Mouse (Mus musculus) gastrocnemius, postnatal 14 days (tissue): ENCODE measurements at regions not wholly inside any gene's neighbourhood (a gene's known extent, or its start where the extent isn't known, plus 50 kb on each side); places are given as distances from the start of the nearest gene placed in this dataset.
A peak's percentile ranks its signal among the peaks of the same experiment; 100 is the strongest.

ENCODE experiments used
- DNase-seq: peaks from one replicate; pipeline ENCODE4 v3.0.0; 2021; ENCODE audit warnings: mixed read lengths
- intact Hi-C: fragments of 180-260 bp; cut with DNase I; formaldehyde crosslinking; loops from one replicate; pipeline ENCODE4 v1.15.1; 2025; ENCODE audit warnings: low total_unique reads

DNA sequence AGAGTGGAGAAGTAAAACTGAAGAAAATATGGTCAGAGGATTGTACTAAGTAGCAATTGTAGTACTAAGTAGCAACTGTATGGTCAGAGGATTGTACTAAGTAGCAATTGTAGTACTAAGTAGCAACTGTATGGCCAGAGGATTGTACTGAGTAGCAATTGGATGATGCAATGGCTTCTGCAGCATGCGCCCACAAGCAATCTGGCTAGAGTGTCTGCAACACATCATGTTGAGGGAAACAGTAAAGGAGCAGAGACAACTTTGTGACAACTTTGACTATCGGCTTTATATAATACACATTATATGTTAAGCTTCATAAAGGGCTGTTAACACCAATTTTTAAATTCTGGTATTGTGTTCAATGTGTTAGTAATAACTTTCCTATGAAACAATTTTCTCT lies 188.4 kb upstream of the Gadl1 start:
- intact Hi-C loops = no loop called here

GRCm38 (mm10) chr9:115724063-115724462 lies 185.2 kb upstream of the Gadl1 start:
- no peak for DNase-seq
- intact Hi-C loops = no loop called here

More for the DNA sequence above, 188.4 kb upstream of the Gadl1 start:
- DNase-seq = no peak

- peak; percentile 26 for DNase-seq
- intact Hi-C loops = no loop called here
Measured at GRCm38 (mm10) chr9:115727361-115727760, 181.9 kb upstream of the Gadl1 start.

DNA sequence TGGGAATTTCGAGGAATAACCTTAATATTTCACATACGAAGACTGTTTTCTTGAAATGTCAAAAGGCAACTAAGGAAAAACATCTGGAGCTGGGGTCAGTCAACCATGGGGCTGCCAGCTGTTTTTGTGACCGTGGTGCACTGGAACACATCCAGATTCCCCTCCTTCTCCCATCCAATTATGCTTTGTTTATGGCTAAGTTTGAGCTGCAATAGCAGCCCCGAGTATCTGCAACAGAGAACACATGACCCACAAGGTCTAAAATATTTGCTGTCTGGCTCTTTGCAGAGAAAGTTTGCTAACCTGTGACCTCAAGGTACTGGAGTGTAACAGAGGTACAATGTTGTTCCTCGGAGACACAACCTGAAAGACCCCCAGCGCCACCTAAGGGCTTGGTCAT lies 177.7 kb upstream of the Gadl1 start:
- intact Hi-C loops = no loop called here
- no peak for DNase-seq

GRCm38 (mm10) chr9:115733104-115733503 lies 176.2 kb upstream of the Gadl1 start:
- intact Hi-C loops = no loop called here

DNA sequence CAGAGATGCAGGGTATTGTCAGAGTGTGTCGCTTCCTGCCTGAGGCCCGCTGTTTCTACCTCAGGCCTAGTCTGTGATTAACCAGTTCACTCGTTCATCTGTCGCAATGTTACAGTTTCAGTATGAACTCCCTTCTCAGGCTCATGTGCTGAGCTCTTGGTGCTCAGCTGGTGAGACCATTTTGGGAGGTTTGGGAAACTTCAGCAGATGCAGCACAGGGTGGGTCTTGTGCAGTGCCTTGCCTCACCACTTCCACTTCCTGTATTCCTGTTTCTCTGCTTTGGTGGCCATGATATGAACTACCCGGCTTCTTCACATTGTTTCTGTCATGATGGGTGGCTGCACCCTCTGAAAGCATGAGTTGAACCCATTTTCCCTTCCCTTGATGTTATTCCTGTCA lies 169.3 kb upstream of the Gadl1 start:
- intact Hi-C loops = no loop called here
- DNase-seq = no peak

More at GRCm38 (mm10) chr9:115733104-115733503, 176.2 kb upstream of the Gadl1 start:
- no peak for DNase-seq

GRCm38 (mm10) chr9:115746436-115746835 lies 162.8 kb upstream of the Gadl1 start:
- no peak for DNase-seq
- intact Hi-C loops = no loop called here

DNA sequence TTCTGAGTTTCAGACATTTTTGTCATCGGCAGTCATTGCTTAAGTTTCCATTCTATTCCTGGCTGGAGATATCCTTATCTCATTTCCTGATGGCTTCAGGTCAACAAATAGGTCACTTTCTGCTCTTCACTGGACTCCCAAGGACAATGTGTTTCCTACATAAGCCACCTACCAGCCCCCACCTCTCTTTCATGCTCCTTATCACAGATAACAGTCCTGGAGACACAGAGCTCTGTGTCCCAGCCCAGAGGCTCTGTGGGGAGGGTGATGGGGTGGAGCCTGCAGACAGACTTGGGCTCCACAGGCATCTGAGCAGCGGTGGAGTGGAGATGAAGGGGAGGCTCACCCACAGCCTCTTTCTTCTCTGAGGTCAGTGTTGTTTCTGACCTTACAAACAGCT lies 148.8 kb upstream of the Gadl1 start:
- intact Hi-C loops = no loop called here
- no peak for DNase-seq

GRCm38 (mm10) chr9:115764136-115764535 lies 145.1 kb upstream of the Gadl1 start:
- intact Hi-C loops = no loop called here
- no peak for DNase-seq

- intact Hi-C loops = no loop called here
- no peak for DNase-seq
Measured at GRCm38 (mm10) chr9:115766471-115766870, 142.8 kb upstream of the Gadl1 start.

DNA sequence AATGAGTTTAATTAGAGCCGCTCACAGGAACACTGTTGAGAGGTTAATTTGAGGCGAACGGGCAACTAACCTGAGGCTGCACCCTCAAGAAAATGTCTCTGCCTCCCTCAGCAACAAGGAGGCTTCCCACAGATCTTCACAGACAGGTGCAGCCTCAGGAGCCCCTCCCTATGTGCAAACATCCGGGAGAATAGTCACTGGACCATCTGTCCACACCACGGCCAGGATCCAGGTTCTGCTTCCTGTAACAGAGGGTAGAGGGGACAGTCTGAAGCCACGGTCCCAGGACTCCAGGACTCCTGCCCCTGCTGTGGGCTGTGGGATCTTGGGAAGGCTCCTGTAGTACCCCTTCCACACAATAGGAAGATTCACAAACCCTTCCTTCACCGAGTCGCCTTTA lies 134.1 kb upstream of the Gadl1 start:
- intact Hi-C loops = no loop called here

DNA sequence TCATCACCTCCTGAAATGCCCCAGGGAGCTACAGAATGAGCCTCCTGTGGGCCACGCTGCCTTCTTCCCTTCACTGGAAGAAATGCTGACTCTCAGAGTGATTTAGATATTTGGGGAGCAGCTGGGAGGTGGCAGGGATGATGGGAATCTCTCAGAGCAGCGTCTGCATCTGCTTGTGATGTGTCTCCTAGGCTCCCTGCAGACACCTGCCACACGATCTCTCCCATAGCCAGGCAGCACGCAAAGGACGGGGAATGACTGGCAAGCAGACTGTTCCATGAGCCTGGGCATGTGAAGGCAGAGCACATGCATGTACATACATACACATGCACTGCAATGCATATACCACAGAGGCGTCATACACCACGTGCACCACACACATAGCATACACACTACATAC lies 133.4 kb upstream of the Gadl1 start:
- no peak for DNase-seq
- intact Hi-C loops = no loop called here

More for the DNA sequence above, 134.1 kb upstream of the Gadl1 start:
- no peak for DNase-seq

DNA sequence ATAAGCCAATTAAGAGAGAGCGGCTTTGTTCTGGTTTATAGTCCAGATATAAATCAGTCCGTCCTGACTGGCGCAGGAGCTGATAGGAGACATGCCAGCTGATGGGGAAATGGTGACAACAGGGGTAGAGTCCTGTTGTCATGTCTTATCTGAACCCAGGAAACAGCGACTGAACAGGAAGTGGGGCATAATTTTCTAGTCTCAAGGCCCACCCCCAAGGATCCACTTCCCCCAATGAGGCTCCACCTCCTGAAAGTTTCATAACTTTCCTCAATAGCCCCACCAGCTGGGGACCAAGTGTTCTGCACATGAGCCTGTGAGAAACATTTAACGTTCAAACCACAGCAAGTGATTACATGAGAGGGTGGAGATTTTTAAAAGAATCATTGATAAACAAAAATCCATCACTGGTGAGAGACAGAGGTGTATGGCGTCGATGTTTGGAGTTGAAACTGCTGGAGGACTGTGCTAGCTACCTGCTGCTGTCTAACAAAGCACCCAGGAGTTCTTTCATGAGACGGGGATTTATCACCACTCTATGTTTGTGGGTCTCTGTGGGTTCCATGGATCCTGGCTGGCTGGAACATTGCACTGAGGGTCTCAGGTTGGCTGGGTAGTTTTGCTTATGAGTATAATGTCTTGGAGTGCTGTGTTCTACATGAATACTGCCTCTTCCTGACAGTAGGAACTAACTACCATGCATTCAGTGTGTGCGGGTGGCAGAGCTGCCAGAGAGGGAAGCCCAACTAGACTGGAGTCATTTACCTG lies 132.0 kb upstream of the Gadl1 start:
- intact Hi-C loops = no loop called here
- no peak for DNase-seq

GRCm38 (mm10) chr9:115778862-115779261 lies 130.4 kb upstream of the Gadl1 start:
- intact Hi-C loops = no loop called here
- no peak for DNase-seq

DNA sequence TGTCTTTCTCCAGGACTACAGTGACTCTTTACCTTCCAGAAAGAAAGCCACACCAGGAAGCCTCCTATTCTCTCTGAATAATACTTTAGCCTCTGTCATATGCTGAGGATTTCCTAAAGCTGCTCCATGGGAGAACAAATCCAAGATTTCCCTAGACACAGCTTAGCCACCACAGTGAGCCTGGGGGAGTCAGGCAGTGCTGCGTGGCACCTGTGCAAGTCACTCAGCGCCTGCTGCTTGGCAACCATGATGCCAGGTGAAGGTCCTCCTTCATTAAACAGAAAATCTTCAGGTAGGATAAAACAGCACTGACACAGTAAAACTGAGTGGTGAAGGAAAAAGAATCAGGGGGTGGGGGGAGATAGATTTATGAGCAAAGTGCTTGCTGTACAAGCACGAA lies 109.9 kb upstream of the Gadl1 start:
- no peak for DNase-seq
- intact Hi-C loops = no loop called here

DNA sequence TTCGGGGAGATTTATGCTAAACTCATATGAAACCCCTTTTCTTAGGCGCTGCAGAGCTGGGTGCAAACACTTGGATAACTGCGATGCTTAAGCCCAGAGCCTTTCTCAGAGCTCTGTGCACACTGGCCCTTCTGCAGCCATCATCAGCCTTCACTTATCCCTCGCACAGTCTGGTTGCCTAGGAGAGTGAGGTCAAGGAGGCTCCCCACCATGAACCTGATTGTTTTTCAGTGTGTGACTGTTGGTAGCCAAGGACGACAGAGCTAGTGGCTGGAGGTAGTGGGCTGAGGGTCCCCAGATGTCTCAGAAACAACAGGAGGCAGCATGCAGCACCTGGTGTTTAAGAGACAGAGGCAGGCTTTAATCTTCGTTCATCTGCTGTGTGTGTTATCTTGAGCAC lies 108.6 kb upstream of the Gadl1 start:
- intact Hi-C loops = no loop called here
- no peak for DNase-seq

DNA sequence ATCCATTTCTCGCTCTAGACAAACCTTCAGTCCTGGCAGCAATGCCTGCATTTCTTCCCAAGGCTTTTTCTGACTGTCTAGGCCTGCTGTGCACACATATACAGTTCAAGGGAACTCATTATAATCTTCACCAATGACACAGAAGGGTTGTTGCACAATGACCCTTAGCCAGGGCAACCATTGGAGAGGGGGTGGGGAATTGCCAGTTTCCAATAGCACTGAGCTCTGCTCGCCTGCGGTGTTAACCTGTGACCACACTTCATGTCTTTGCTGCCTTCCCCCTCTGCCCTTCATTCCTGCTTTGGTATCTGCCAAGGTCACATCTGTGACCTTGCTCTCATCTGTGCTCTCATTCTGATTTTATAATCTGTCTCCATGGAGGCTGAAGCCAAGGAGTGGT lies 106.2 kb upstream of the Gadl1 start:
- intact Hi-C loops = no loop called here
- DNase-seq = no peak

DNA sequence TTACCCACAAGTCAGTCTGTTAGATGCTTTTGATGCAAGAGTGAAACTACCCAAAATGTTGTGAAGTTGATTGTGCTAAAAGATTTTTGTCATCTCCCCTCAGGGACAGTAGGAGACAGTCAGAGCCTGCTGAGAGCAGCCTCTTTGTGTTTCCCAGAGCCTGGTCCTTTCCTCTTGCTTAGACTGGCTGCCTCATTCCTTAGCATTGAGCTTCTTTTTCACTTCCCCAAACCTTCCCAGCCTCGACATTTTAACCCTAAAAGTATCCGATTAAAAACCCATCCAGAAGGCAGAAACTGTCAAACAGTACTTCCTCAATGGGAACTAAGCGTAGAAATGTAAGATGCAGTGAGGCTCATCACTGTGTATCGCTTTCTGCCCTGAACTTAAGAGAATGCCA lies 104.0 kb upstream of the Gadl1 start:
- intact Hi-C loops = no loop called here
- DNase-seq = no peak

GRCm38 (mm10) chr9:115806018-115806702 lies 103.1 kb upstream of the Gadl1 start:
- intact Hi-C loops = no loop called here
- DNase-seq = no peak

DNA sequence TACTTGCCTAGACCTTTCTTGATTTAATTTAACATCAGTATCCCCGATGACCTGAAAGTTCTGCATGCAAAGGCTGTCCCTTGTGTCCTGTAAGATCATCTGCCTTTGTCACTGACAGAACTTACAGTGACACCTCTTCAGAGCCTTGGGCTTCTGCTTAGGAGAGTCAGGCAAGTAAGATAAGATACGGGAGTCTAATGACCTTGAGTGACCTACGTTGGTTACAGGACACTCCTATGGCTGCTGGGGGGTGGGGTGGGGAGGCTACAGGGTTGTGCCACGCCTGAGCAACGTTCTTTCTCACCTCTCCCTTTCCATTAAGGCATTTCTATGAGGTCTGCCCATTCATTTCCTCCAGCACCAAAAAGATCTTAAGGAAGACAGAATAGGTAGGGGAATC lies 69.1 kb upstream of the Gadl1 start:
- no peak for DNase-seq
- intact Hi-C loops = no loop called here

DNA sequence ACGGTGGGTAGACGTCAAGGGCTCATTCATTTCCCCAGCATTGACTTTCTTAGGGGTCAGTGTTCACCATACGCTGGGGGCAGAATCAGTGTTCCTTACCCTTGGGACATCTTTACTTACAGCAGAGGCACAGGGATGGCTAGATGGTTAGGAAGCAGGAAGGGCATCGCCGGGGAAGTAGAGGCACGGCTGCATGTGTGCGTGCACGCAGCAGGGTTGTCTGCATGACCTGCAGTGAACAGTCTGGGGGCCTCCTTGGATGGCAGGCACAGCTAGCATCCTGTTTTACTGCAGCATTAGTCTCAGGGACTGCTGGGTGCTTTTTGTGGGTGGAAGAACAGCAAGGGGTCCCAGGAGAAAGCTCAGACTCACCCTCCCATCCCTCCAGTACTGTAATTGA lies 68.5 kb upstream of the Gadl1 start:
- intact Hi-C loops = no loop called here
- no peak for DNase-seq
